Mouse (Mus musculus): ENCODE data around the gene Cnksr1.

The Cnksr1 gene

GRCm38 (mm10) chr4:134252131-134252910 lies 14.1 kb upstream of the Cnksr1 start:
- DNase-seq = peak; percentile 38

- DNase-seq = peak; percentile 40
These were observed 13.3 kb upstream of the Cnksr1 start for GRCm38 (mm10) chr4:134251241-134252130.

GRCm38 (mm10) chr4:134250930-134251240 lies 12.7 kb upstream of the Cnksr1 start:
- no peak for DNase-seq

DNA sequence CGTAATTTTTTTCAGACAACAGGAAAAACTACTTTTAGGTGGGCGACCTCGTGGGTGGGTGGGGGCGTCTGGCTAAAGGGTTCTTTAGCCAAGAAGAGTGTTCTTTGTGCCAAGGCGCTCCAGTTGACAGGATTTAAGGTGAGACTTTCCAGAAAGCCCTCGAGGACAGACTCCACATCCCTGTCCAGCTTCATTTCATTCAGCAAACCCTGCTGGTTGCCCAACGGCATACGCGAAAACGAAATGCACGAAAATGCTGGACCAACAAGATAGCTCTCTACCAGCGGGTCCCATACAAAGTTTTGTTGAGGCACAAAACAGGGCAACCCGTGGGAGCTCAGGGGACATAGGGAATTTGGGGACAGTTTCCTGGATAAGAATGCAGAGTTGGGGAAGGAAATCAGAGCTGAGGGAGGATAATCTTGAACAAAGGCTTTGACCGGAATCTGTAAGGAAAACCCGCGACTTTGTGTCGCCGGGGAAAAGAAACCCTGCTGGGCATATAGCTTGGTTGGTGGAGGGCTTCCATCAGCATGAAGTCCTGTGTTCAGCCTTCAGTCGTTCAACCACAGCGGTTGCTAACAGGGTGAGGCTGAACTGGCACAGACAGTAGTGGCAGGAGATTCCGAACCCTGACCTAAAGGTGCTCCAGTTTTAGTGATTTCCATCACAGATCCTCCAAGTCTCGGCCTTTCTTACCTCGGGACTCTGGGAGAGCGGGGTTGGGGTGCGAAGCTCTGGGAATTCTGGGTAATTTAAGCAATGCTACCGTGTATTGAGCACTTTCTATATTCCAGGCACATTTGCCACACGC lies 12.1 kb upstream of the Cnksr1 start:
- DNase-seq = no peak

GRCm38 (mm10) chr4:134249651-134250050 lies 11.5 kb upstream of the Cnksr1 start:
- peak; percentile 83 for DNase-seq

DNA sequence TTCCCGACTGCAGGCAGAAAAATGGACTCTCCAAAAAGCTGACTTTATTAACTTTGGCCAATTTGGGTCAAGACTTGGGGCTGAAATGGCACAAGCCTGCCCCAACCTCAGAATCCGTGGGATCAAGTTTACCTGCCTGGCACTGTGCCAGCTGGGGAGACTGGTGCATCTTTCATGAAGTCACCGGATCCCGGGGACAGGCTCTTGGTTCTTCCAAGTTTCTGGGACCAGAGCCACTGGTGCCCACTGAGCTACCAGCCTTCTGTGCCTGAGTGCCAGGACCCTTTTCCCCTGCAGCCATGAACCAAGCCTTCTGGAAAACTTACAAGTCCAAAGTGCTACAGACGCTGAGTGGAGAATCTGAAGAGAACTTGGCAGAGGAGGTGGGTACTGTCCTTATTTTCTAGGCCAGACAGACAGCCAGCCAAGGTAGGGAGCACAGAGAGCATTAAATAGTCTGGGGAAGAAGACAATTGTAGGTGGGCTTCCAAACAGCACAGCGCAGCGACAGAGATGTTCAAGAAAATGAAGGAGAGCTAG lies 8.6 kb upstream of the Cnksr1 start, which contains the start of gene Gm30191:
TSS of gene Gm30191 (plus strand) at position 217 of the 540 bp plus-strand sequence.
- DNase-seq = peak; percentile 28

- peak; percentile 28 for DNase-seq
These were observed 8.1 kb upstream of the Cnksr1 start for GRCm38 (mm10) chr4:134246256-134246655.

DNA sequence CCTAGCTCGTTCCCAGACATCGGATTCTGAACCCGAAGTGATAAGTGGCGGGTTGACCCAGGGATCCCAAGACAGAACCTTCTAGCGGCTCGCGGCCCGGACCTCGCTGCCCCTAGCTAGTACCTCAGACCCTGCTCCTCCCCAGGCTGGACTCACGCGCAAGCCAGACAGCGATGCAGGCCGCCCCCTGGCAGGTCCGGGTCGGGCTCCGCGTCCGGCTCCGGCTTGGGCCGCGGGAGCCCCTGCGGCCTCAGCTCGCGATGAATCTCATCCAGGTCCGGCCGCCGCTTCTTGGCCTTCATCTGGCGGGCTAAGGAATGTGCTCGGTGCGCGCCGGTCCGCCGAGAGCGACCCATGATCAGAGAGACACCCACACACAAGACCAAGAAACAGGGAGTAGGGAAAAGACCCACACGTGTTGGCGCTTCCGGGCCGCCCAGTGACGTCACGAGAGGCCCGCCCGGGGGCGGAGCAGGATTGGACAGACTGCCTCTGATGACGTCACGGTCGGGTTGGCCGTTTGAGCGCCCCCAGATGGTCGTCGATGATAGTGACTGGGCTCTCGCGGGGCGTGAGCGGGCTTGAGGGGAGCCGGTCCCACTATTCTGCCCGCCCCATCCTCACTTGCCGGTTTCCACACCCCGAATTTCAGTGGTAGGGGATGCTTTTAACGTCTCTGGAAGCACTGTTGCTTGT lies 7.1 kb upstream of the Cnksr1 start, which contains the start of gene Zfp593:
TSS of gene Zfp593 (minus strand) at position 445 of the 696 bp plus-strand sequence.
- peak; percentile 96 for DNase-seq

GRCm38 (mm10) chr4:134243516-134244250 lies 5.5 kb upstream of the Cnksr1 start, which contains the start of gene E130218I03Rik:
E130218I03Rik (plus strand) TSS chr4:134243662.
- DNase-seq = no peak

- DNase-seq = no peak
These were observed 487 bp upstream of the Cnksr1 start for GRCm38 (mm10) chr4:134238686-134239085.

DNA sequence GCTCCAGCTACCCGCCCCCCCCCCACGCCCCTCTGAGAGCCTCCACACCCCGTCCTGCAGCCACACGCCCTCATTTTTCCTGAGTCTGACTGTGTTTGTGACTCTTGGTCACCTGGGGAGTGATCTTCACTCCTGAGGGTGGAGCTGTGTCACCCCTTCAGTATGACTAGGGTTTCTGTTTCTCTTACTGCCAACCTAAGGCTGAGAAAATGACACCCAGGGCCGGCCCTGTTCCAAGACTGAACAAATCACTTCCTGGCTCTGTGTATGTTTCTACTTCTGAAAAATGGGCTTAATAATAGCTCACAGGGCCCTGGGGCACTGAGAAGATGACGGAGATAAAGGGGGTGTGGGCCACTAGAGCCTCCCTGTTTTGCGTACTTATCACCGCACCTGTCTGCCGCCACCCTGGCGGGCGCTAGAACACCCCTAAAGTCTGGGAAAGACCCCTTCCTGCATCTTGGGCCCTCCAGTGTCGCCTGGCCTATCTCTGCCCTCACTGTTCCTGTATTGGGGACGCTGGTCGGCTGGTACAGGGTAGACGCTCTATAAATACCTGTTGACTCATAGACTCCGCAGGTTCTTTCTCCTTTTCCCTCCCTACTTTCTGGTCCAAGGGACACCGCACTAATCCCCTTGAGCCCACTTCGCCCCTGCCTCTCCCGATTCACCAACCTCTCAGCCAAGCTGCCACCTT lies 469 bp downstream of the Cnksr1 start:
- peak; percentile 36 for DNase-seq

GRCm38 (mm10) chr4:134234876-134235275 lies 3.3 kb downstream of the Cnksr1 start:
- DNase-seq = no peak

DNA sequence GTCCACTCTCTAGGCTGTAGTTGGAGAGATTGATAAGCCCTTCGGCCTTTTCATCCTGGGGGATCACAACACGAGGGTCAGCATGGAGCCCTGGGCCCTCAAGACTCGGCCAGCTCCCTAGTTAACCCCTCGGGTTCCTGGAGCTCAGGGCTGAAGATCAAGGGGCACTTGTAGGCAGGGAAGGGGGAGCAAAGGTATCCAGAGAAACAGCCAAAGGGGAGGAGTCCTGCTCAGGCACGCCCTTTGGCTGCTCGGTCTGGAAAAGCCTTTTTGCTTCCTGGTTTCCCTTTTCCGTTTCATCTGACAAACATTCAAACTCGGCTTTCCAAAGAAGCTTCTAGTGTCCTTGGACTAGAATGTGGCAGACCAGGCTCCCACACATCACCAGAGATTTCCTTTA lies 7.8 kb downstream of the Cnksr1 start:
- DNase-seq = peak; percentile 42

DNA sequence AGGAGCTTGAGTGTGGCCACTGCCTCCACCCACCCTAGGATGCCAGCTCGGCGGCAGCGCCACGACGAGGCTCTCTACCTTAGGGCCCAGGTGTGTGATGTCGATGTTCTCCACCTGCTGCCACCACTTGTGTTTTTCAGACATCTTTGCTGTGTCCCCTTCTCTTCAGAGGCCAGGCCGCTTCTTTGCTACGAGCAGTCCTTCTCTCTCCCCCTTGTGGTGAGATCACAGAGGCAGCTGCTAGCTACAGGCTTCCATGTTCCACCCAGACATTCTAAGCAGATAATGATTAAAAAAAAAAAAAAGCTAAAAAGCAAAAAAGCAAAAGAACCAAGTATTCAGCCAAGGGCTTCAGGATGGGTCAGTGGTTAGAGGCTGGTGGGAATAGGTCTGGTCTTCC lies 11.0 kb downstream of the Cnksr1 start, which contains the start of gene Catsper4:
TSS of gene Catsper4 (minus strand) at position 190 of the 400 bp plus-strand sequence.
- no peak for DNase-seq

DNA sequence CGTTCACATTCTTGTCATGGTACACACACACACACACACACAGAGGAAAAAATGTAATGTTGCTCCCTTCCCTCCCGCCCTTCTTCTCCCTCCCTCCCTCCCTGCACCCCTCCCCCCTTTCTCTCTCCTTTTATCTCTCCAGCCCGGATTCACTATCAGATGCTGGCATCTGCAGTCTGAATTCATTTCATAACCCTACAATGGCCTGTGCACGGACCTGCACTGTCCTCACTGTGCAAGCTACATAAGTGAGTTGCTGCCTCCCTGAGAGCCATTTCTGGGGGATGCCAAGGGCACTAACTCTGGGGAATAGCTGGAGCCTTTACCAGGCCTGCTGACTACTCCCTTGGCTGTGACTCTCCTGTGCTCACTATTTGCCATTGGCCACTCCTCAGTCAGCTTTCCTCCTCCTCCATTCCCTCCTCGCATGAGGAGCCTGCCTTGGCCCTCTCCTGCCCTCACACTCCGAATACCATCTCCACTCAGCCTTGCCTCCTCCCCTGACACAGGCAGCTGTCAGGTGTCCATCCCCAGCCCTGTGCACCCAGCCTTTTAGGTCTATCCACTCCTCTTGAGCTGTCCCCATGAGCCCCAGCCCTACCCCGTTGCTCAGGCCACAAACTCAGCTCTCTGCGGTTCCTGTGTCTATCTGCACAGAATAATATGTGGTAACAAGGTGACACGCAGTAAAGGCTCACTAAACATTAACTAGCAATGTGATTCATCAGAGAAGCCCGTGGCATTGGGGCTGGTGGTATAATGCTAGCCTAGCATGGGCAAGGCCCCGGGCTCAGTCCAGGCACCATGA lies 15.2 kb downstream of the Cnksr1 start:
- DNase-seq = peak; percentile 56

- no peak for DNase-seq
These were observed 31.6 kb downstream of the Cnksr1 start for GRCm38 (mm10) chr4:134206488-134207053.

DNA sequence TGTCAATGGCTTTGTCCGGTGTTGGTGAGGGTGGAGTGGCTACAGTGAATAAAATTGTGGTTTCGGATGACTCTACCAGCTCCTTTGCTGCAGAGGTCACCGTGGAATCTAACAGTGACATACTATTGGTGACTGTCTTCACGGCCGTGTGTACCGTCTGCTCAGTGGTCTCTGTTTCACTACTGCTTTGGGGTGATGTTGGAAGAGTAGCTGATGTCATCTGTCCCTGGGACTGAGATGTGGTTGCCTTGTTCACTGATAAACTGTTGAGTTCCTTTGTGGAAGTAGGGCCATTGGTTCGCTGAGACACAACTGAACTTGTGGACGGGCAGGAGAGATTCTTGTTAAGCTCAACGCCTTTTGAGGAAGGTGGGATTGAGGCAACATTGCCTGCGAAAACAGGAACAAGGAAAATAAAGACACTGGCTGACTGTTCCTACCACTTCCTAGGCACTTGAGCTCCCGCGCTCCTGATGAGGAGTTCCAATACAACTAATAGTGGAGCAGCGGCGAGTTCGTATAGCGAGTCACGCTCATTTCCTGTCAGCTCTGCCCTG lies 34.8 kb downstream of the Cnksr1 start:
- DNase-seq = no peak

DNA sequence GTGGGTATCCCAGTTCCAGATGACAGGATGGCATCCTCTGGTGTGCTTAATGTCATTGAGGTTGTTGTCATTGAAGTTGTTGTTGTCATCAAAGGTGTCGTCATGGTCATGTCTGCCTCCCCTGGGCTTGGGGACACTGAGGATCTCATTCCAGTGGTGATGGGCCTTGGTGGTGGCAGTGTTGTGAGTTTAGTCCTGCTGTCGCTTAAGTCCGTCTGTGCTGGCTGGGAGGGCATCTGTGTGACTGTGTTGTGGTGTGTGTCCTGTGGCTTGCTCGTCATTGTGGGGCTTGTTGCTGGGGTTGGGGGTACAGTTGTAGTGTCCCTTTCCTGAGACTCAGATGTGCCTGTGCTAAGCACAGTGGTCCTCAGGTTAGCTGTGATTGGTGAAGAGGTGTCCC lies 35.3 kb downstream of the Cnksr1 start, which contains the start of gene Gm7534:
TSS of gene Gm7534 (minus strand) at position 101 of the 400 bp plus-strand sequence.
- no peak for DNase-seq

DNA sequence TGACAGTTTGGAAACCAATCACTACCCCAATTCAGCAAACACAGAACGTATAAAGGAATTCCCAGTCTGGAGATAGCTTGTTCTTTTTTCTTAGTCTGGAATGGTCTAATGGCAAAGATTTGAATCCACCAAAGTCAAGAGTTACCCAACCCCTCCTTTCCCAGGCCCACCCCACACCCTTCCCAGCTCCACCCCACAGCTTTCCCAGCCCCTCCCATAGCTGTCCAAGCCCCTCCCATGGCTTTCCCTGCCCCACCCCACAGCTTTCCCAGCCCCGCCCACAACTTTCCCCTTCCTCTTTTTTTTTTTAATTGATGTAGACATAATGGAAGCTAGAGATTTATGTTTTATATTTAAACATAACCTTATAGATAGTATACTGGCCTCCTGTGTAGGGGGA lies 38.8 kb downstream of the Cnksr1 start:
- no peak for DNase-seq

All from kidney, adult 18-20 months (tissue).